Mouse (Mus musculus): ENCODE results near the gene Gpr37. TPM values are rescaled to one million over a fixed set of nuclear protein-coding genes. Genes with fewer than 3 reads are reported as not detected.

Gene Gpr37
- total RNA-seq, 2 experiments from 2014 or later = 7.8 to 13.6 TPM

Other genes with a start within 250 kb of the Gpr37 start
- 10 to 100 TPM; 14.1 to 17.5 TPM for gene Pot1a, start 118.5 kb upstream of the Gpr37 start, total RNA-seq (2021)

All from left cerebral cortex, postnatal 14 days (tissue).